Mouse (Mus musculus): ENCODE measurements around the gene Gsdma3.
"Not testable (repeated sequence)": the region's sequence is repeated elsewhere in the genome, so short reads cannot be mapped to it uniquely, and the experiment has no call there.

Gsdma3 gene

DNA sequence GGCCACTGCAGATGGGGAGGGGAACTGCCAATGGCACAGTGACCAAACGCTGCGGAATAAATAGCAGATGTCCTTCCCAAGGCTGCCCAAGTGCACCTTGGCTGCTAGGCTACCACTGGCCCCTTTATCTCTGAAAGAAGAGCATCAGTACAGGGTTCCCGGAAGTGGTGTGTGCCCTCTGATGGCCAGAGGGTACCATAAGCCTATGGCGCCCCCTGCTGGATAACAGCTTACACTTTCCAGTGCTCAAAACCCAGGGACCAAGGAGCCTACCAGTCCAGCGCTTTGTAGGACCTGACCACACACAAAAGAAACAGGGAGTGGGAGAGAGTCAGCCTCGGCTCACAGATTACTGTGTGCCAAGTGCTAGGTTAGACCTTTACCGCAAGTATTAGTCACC, 28.9 kb downstream of the Gsdma3 start:
- in situ Hi-C loops (cut with MboI, MseI): not testable (repeated sequence)

DNA sequence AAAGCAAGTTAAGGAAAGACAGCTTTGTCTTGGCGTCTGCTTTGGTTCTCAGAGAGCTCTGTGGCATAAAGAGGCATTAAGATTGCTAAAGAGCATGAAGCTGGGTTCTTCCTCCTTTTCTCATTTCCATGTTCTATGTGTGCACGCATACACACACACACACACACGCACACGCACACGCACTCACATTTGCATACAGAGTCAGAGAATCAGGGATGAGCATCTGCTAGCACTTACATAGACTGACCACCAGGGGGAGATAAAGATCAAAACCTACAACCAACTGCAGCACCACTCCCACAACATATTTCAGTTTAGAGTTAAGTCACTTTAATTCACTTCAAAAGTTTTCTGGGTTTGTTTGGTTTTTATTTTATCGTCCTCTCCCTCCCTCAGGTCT, 34.4 kb downstream of the Gsdma3 start:
- in situ Hi-C loops (cut with MboI, MseI): no loop called here

DNA sequence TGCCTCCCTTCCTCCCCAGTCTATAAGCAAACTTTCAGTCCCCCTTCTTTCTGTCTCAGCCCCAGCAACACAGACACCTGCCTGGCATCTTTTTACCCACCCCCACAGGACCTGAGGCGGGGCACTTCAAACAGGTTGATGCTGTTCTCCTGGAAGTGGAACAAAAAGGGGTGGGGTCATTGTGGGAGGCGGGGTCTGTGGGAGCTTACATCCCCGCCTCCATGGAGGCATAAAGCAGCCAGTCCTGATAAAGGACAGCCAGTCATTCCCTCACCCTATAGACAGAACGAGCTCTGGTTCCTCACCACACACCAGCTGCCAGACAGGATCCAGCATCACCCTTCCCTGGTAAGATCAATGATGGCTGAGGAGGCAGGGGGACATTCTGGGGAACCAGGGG, 37.9 kb downstream of the Gsdma3 start, which contains the start of gene Gsdma:
Gene Gsdma, plus strand, starts transcription at position 261 of the 400 bp plus-strand sequence.
- in situ Hi-C loops (cut with MboI, MseI): no loop called here

DNA sequence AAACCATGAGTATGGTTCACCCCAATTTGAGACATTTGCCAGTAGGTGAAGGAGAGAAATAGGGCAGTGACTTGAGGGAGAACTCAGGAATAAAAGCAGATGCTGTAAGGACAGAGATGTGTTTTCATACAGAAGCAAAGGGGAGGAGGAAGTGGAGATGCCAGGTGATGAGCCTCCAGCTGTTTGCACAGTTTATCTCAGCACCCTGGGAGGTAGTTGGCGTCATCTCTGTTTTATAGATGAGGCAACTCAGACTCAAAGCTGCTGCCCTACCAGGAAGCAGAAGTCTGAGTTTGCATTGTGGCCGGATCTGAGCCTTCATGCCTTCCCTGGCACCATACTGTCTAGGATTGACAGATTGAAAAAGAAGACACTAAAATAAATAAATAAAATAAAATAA, 42.8 kb downstream of the Gsdma3 start:
- in situ Hi-C loops (cut with MboI, MseI): no loop called here

DNA sequence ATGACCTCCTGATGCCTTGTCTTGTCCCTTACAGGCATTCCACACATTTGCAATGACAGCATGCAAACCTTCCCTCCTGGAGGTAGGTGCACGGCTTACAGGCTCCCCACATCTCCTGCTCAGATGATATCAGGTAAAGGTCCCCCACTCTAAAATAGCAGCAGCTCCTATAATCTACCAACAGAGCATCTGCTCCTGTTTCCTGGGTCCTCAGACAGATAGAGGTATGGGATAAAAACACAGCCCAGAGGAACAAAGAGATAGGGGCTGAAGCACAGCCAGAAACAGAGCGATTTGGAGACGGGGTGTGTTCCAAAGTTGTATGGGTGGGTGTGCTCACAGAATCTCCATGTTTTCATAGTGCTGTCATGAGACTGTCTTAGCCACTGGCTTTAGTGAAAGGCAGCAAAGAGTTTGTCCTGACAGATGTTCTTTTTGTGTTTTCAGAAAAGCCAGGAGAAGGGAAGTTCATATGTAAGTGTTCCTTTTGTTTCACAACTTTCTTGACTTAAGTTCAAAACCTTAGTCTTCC, 45.2 kb downstream of the Gsdma3 start:
- in situ Hi-C loops (cut with MboI, MseI): loop anchor here (5.0 kb wide), 1 partner anchor 34 kb away; no protein-coding TSS in a partner anchor

DNA sequence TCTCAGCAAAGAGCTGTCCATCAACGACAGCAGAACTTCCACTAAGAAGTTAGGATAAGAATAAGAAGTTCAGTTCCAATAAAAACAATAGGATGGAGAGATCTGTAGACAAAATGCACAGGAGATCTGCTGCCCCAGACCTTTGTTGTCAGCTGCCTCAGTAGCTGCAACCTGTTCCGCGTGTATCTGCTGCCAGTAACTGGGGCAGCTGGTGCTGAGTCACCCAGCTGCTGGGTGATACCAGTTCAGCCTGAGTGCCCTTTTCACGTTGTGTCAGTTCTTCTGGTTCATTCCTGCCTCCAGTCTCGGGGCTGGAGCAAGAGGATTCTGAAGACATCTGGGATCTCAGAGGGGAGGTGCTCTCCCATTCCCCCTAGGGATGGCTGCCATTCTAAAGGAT, 45.7 kb downstream of the Gsdma3 start:
- in situ Hi-C loops (cut with MboI, MseI): loop anchor here (5.0 kb wide), 1 partner anchor 35 kb away; no protein-coding TSS in a partner anchor

DNA sequence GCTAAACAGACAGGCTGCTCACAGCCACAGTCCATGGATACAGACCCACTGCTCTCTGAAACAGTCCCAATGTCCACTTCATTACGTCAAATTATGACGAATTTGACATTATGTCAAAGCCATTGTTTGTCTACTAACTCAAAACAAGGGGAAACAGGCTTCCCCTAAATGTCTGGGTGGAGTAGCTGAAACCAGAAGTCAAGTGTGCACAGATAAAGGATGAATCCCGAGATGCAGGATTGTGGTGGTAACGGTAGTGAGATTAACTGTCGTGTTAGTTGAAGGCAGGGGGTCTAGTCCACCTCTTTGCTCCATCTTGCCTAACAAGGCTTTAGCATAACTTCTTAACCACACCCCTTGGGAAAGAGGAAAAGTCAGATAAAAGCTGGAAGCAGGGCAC, 46.3 kb downstream of the Gsdma3 start:
- in situ Hi-C loops (cut with MboI, MseI): loop anchor here (5.0 kb wide), 1 partner anchor 35 kb away; no protein-coding TSS in a partner anchor

DNA sequence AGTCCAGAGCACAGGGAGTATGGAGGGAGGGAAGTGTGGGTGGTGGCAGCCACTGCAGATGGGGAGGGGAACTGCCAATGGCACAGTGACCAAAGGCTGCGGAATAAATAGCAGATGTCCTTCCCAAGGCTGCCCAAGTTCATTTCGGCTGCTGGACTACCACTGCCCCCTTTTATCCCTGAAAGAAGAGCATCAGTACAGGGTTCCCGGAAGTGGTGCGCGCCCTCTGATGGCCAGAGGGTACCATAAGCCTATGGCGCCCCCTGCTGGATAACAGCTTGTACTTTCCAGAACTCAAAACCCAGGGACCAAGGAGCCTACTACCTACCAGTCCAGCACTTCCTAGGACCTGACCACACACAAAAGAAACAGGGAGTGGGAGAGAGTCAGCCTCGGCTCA, 47.0 kb downstream of the Gsdma3 start:
- in situ Hi-C loops (cut with MboI, MseI): loop anchor here (5.0 kb wide), 1 partner anchor 36 kb away; no protein-coding TSS in a partner anchor

DNA sequence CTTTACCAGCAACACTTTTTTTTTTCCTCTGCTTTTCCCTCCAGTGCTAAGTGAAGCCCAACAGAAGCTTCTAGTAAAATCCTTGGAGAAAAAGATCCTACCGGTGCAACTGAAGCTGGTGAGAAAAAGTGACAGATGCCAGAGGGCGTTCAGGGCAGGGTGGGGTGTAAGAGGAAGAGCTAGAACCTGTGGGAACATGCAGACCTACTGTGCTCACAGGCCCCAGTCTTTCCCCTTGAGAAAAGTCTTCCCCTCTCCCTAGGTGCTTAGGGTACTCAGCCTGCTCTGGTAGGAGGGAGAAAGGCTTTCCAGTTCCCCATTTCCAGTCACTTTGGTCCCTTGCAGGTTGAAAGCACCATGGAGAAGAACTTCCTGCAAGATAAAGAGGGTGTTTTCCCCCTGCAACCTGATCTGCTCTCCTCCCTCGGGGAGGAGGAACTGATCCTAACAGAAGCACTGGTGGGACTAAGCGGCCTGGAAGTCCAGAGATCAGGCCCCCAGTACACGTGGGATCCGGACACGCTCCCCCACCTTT, 49.7 kb downstream of the Gsdma3 start:
- in situ Hi-C loops (cut with MboI, MseI): no loop called here

DNA sequence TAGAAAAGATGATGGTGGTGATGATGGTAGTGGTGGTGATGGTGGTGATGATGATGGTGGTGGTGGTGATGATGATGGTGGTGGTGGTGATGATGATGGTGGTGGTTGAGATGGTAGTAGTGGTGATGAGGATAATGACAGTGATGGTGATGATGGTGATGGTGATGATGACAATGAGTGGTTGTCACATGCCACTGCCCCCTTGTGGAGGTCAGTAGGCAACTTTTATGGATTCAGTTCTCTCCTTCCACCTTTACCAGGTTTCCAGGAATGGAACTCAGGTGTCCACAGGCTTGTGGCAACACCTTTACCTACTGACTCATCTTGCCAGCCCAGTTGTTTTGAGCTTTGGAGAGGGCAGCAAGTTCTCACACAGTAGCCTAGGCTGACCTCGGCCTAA, 53.9 kb downstream of the Gsdma3 start:
- in situ Hi-C loops (cut with MboI, MseI): no loop called here

DNA sequence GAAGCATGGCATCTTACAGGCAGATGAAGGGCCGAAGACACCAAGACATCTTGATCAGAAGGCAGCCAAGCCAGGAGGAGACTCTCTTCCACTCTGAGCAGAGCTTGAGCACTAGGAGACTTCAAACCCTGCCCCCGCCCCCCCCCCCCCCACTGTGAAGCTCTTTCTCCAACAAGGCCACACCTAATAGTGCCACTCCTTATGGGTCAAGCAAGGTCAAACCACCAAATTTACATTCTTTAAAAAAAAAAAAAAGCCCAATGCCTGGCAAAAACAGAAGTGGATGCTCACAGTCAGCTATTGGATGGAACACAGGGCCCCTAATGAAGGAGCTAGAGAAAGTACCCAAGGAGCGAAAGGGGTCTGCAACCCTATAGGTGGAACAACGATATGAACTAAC, 54.4 kb downstream of the Gsdma3 start:
- in situ Hi-C loops (cut with MboI, MseI): not testable (repeated sequence)

DNA sequence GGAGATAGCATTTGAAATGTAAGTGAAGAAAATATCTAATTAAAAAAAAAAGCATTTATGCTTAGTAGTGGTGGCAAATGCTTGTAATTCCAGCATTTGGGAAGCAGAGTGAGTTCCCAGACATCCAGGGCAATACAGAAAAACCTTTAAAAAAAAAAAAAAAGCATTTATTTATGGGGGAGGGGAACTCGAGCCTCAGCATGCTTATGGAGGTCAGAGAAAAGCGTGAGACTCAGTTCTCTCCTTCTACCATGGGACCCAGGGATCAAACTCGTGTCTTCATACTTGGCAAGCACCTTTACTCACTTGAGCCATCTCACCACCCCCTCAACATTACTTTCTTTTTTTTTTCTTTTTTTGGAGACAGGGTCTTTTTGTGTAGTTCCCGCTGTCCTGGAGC, 55.0 kb downstream of the Gsdma3 start:
- in situ Hi-C loops (cut with MboI, MseI): no loop called here

DNA sequence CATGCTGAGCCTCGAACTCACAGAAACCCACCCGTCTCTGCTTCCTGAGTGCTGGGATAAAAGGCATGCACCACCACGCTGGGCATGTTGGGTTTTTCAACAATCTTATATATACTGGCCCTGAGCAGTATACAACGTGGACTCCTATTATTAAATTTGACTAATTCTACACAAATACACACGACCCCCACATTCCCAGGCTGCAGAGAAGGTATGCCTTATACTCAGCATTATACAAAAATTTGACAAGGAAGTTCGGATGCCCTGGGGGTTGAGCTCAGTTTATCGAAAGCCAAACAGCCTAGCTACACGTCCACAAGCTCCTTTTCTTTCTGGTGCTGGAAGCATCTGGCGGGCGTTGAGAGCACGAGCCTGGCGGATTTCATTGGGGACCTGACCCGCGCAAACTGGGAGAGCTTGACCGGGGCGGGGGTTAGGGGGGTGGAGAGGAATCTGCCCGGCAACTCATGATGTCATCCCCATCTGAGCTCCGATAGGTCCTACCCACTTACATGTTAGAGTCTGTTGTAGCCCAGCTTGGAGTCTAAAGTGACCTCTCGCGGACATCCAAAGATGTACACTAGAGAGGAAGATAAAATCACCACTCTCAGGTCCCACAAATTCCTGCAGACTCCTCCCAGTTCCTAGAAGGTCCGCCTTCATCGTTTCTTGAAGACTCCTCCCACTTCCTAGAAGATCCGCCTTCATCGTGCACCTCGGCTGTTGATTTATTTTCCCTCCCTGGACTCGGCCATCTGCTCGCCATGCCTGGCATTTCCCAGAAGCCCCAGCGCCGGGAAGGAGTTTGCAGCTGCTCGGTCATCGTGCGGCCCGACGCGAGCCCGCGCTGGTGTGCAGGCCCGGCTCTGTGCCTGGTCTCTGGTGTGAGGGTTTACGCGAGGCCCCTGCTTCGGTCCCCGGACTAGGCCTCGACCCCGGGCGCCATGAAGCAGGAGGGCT, 55.9 kb downstream of the Gsdma3 start, which contains the start of gene Psmd3:
Gene Psmd3, plus strand, starts transcription at position 769 of the 960 bp plus-strand sequence.
- in situ Hi-C loops (cut with MboI, MseI): no loop called here

DNA sequence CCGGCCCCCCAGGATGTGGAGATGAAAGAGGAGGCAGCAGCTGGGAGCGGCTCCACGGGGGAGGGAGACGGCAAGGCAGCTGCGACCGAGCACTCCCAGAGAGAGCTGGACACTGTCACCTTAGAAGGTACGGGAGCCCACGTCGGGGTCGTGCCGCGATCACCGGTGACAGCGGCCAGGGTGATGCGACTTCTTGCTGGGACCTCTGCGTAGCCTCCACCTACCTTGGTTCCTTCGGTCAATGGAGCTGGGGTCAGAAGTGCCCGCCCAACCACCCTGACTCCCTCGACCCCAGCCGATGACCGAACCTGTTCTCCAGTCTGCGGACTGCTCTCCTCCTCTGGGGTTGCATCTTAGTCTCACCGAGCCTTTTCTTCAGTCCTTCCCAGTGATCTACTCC, 56.7 kb downstream of the Gsdma3 start:
- in situ Hi-C loops (cut with MboI, MseI): no loop called here

DNA sequence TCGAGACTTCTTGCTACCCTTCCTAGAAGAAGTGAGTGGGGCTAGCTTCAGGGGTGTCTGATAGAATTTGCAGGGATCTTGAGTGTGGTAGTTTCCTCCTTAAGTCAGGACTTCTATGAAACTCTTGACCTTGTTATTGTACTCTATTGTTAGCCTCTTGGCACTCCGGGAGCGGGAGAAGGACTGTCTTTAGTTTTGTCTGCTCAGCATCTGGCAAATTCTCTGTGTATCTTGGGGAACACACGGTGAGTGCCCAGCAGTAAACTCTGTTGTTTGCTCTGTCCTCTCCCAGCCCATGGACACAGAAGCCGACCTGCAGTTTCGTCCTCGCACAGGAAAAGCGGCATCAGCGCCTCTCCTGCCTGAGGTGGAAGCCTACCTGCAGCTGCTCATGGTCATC, 59.5 kb downstream of the Gsdma3 start:
- in situ Hi-C loops (cut with MboI, MseI): no loop called here

DNA sequence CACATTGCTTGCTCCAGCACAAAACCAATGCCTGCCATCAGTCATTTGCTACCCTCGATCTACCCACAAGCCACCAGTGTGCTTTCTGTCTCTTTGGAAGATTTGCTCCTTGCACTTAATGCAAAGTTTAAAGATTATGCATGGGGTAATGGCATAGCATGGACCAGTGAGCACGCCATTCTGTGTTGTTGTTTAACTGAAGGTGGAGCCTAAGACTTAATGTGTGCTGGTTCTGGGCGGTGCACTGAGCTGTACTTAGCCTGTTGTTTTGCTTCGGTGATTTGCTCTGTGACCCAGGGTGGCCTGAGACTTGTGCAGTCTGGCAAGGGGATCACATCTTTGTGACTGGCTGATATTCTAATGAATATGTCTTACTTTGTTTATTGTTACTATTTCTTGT, 60.8 kb downstream of the Gsdma3 start:
- in situ Hi-C loops (cut with MboI, MseI): no loop called here

Measured in regulatory T cell (primary cell).